Mouse (Mus musculus) MEL-GATA-1-ER (cell line): ENCODE measurements around the gene Sh3rf1.

ENCODE experiments used
- DNase-seq: peaks from one replicate; pipeline ENCODE4 v3.0.0-alpha.2; 2012; ENCODE audit warnings: low read depth; ENCODE audit errors: extremely low read depth

Sh3rf1 gene

DNA sequence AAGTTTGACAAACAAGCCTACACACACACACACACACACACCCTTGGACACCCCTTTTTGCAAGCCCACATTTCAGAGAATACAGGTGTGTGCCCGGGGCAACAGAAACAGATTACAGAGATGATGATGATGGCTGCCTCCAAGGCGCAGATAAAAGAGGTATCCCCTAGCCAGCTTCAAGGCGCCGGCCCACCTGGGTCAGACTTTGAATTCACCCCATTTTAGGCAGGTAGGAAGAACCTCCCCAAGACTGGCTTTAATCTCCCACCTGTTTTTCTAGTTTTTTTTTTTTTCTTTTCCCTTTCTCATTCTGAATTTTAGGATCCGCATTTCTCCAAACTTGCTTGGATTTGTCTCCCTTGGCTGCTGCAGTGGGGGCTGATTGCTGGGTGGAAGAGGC lies 389 bp upstream of the Sh3rf1 start:
- no peak for DNase-seq

GRCm38 (mm10) chr8:61224380-61225092 lies 864 bp downstream of the Sh3rf1 start:
- DNase-seq = no peak

- no peak for DNase-seq
These were observed 2.1 kb downstream of the Sh3rf1 start for GRCm38 (mm10) chr8:61225581-61226395.

DNA sequence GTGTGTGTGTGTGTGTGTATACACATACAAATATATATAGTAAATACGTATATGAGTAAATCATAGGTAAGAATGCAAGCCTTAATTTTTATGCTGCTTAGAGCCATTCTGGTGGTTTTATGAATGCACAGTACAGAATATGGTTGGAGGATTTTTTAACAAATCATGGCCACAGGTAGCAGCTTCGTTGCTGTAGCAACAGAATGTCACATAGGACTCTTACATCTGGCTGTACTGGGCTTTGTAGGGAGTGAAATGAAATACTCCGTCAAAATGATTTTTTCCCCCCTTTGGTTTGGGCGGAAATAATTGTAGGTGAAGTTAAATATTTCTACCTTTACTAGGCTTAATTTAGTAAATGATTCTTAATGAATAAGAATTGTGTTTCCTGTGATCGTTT lies 3.0 kb downstream of the Sh3rf1 start:
- no peak for DNase-seq

GRCm38 (mm10) chr8:61228678-61229077 lies 5.0 kb downstream of the Sh3rf1 start:
- DNase-seq = no peak

DNA sequence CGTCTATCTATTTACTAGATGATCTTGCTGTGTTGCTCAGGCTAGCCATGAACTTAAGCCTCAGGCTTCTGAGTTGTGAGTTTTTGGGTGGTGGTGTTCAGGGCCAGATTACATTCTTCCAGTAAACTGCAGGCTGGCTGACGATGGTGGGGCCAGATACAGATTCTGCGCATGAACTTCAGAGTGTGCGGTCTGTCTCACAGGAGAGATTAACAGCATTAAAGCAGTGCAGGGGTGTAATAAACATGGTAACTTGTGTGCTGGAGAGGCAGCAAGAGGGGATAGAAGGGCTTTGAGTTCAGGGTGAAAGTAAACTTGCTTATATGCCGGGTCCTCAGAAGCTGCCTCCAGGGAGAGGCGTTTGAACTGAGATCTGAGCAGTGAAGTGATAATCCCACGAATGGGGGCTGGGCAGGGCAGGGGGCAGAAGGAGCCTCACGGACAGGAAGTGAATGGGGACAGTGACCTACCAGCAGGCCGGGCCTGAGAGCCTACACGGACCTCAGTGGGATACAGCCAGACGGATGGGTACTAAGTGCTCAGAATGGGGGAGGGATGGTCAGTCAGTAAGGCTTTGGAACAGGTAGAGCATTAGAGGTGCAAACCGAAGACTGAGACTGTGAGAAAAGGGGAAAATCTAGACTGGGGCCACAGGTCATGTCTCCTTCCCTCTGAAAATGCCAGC lies 6.0 kb downstream of the Sh3rf1 start:
- DNase-seq = no peak

GRCm38 (mm10) chr8:61230881-61231755 lies 7.4 kb downstream of the Sh3rf1 start:
- DNase-seq = no peak

DNA sequence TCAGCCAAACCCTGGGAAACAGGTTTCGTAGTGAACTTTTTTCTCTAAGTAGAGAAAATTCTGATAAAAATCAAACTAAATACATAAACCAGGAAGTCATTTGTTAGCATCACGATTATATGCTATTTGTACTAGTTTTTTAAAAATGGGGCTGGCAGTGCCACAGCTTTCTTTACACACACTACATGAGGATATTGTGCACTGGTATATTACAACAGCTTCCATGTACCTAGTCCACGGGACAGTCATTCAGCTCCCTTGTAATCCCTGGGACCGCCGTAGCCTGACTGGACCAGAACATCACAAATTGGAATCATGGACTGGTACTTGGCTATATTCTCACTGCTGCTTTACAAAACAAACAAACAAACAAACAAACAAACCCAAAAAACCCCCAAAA lies 11.8 kb downstream of the Sh3rf1 start:
- DNase-seq = no peak

GRCm38 (mm10) chr8:61236506-61237268 lies 13.0 kb downstream of the Sh3rf1 start:
- no peak for DNase-seq

GRCm38 (mm10) chr8:61239576-61239975 lies 15.9 kb downstream of the Sh3rf1 start:
- no peak for DNase-seq

- no peak for DNase-seq
These were observed 17.6 kb downstream of the Sh3rf1 start for GRCm38 (mm10) chr8:61241229-61241628.

GRCm38 (mm10) chr8:61242896-61243295 lies 19.2 kb downstream of the Sh3rf1 start:
- DNase-seq = no peak

DNA sequence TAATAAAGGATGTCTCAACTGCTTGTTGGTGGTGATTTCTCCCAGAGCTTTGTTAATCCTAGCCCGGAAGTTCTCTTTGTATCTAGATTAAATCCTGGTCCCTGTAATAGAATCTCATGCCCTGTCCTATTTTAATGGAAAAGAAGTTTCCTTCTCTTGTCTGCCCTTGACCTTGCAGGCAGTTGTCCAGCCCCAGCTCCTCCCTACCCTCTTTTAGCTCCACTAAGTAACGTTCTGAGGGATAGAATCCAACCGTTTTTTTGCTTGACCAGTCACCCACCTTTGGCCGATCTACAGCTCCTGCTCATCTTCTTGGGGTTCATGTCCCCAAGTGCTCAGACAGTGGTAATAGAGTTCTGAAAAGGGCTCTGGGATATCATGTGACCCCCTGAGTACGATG lies 19.8 kb downstream of the Sh3rf1 start:
- no peak for DNase-seq

- no peak for DNase-seq
These were observed 20.5 kb downstream of the Sh3rf1 start for GRCm38 (mm10) chr8:61244157-61244556.

- no peak for DNase-seq
These were observed 23.8 kb downstream of the Sh3rf1 start for GRCm38 (mm10) chr8:61247270-61248025.

DNA sequence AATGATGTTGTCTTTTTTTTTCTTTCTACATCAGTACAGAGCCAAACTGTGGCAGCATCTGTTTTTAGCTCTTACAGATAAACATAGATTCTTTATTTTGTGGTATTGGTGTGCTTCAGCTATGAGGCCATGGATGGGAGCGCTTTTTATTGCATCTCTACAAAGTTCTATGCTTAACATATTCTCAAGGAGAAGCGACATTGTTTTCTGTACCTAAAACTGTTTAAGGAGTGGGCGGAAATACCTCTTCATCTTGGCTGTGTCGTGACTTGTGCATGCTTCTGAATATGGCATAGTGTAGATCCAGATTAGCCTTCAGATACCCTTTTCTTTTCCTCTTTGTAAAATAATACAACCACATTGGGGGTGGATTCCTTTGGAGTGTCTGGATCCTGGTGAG lies 25.8 kb downstream of the Sh3rf1 start:
- no peak for DNase-seq

DNA sequence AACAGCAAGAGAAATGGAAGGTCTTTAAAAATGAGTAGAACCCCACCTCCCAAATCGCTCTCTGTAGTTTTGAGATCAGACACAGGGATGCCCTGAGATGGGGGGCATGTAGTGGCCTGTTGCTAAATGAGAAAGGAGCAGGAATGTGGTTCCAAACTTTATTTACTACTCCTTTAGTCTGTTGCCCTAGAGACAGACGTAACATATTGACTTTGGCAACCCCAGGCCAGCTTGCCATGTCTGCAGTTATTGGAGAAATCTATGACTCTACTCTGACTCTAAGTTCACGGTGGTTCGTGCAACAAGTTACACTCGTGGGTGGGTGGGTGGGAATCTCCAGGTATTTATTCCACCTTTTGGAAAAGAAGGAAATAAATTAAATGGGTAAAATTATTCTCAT lies 30.5 kb downstream of the Sh3rf1 start:
- no peak for DNase-seq

- DNase-seq = no peak
These were observed 35.2 kb downstream of the Sh3rf1 start for GRCm38 (mm10) chr8:61258828-61259227.

DNA sequence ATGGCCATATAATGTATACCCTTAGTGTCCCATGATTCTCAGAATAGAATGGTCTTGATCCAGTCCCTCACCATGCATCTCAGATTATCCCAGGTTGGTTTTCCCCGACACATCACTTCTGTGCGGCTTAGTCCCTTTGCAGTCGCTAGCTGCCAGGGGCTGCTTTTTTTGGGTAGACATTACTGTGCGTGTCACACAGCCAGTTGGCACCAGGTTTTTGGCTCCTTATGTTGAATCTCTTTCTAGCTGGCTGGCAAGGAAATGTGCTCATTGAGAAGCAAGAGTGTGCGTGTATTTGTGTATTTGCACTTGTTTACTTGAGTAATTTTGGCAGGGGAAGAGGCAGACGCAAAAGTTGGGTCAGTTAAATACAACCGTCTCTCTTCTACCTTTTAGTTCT lies 35.9 kb downstream of the Sh3rf1 start:
- DNase-seq = no peak

DNA sequence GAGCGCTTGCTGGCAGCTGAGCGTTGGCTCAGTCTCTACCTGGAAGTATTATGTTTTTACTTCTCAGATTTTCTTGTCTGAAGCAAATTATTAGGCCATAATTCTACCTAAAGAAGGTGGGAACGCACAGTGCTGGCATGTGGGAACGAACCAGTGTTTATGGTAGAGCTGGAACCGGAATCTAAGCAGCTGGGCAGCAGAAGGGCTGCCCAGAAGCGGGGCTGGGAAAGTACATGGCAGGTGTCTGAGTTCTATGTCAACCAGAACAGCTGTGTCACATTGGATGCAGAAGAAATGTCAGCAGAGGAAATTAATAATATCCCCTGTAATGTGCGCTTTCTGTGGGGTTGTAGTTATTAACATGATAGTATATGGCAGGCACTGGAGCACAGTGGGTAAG lies 36.9 kb downstream of the Sh3rf1 start:
- no peak for DNase-seq
